Mouse (Mus musculus) thymus, postnatal 0 days (tissue): ENCODE results near the gene Naa20. TPM values are rescaled to one million over a fixed set of nuclear protein-coding genes. Genes with fewer than 3 reads are reported as not detected.
A peak's percentile ranks its signal among the peaks of the same experiment; 100 is the strongest.

Experiments
- DNase-seq: peaks from one replicate; pipeline ENCODE4 v3.0.0-alpha.2; 2015; ENCODE audit warnings: low spot score
- polyA plus RNA-seq: library from polyadenylated mRNA; unstranded; fragments of >200 nt; fragmentation: Nextera tagmentation; extraction: Ambion mirVana; gene quantifications from 2 replicates; pipeline ENCODE4 v1.2.1, GENCODE M21; 2015

Gene Naa20
- 158 and 162 TPM in 2 replicates for polyA plus RNA-seq

DNA sequence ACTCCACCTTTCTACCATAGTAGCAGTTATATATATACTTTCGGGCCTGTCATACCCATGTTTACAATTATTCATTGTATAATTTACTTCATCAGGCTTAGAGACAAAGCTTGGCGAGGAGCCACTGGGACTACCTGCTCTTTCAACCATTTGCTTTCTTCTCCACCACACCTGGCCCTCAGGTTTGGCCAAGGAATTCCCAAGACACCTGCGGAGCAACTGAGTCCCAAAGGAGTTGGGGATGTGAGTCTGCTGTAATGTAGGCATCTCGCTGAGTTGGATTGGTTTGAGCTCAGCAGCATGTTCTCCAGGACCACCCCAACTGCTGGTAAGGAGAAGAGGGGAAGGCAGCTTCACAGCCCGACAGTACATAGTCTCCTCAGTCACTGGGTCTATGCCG is at the start of gene Naa20:
Gene Naa20, plus strand, starts transcription at position 239 of the 400 bp plus-strand sequence.
- no peak for DNase-seq

GRCm38 (mm10) chr2:145855831-145856230 is 46.1 kb upstream of the Naa20 start:
- DNase-seq, result no peak

DNA sequence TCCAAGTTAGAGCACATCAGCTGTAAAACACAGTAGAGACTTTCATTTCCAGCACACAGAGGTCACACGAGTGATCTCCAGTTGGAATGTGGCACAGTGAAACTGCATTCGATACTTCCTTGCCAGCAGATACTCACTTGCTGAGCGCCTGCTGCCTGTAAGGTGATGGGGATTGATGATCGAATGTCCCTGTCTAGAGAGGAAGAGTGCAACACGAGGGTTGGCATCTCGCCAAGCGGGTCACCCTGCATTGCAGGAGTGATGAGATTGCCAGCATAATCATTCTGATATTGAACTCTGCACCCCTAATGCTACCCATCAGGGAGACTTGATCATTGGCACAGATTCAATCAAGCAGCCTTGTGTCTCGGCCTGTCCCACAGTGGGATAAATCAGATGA is 44.0 kb upstream of the Naa20 start:
- no peak for DNase-seq

DNA sequence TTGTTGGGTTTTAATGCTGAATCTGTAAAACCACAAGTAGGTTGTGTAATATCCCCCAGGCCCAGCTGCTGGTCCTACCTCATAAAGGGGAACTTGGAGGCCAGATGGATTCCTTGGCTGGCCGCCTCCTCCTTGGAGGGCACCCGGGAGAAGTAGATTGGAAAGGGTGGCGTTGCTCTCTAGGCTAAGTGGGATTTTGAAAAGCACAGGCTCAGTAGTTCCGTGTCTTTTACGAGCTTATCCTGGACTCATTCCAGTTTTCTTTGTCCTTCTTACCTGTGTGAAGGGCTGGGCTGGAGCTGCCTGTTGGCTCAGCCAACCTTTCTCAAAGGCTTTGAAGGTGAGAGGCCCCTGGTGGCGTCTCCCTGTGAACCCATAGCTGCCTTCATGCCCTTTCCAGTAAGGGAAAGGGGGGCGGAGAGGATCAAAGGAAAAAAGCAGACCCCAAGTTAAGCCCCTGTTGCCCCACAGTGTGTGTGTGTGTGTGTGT is 42.4 kb upstream of the Naa20 start:
- DNase-seq, result no peak

GRCm38 (mm10) chr2:145859932-145860801 is 41.7 kb upstream of the Naa20 start:
- peak; percentile 16 for DNase-seq

GRCm38 (mm10) chr2:145861193-145862123 is 40.4 kb upstream of the Naa20 start:
- no peak for DNase-seq

DNA sequence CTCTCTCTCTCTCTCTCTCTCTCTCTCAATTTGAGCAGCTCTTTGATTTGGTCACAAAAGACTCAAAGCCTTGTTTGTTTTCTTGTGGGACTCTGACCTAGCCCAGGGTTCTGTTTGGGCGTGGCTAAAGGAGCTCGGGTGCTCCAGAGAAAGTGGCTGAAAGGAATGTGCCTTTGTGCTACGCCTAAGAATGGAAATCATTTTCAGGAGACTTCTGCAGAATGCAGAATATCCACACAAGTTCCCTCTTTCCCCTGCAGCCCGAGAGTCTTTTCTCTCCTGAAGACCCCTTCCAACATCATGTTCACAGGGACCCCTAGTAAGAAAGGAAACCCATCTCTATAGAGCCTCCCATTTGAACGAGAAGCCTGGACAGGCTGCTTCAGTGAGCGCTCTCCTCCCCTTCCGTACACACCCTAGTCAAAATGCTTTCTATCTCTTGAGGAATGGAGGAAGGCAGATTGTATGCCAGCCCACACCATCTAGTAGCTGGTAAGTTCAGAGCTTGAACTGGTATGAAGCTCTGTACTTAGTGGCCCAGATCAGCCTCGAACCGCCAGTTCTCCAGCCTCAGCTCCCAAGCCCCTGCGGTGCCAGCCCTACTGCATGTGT is 39.6 kb upstream of the Naa20 start:
- no peak for DNase-seq

- no peak for DNase-seq
Observed at GRCm38 (mm10) chr2:145865344-145865743, 36.6 kb upstream of the Naa20 start.

DNA sequence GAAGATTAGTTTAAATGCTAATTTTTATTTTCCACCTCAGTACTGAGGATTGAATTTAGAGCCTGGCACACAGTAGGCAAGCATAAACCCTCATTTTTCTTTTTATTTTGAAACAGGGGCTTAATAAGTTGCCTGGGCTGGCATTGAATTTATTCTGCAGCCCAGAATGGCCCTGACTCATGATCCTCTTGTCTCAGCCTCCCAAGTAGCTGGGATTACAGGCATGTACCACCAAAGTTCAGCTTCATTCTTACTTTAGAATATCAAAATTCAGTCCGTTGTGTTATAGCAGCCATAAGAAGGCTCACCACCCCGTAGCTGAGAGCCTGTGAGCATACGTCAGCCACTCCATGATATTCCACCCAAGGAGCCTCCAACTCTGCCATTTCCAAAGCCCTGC is 35.7 kb upstream of the Naa20 start:
- DNase-seq, result no peak

DNA sequence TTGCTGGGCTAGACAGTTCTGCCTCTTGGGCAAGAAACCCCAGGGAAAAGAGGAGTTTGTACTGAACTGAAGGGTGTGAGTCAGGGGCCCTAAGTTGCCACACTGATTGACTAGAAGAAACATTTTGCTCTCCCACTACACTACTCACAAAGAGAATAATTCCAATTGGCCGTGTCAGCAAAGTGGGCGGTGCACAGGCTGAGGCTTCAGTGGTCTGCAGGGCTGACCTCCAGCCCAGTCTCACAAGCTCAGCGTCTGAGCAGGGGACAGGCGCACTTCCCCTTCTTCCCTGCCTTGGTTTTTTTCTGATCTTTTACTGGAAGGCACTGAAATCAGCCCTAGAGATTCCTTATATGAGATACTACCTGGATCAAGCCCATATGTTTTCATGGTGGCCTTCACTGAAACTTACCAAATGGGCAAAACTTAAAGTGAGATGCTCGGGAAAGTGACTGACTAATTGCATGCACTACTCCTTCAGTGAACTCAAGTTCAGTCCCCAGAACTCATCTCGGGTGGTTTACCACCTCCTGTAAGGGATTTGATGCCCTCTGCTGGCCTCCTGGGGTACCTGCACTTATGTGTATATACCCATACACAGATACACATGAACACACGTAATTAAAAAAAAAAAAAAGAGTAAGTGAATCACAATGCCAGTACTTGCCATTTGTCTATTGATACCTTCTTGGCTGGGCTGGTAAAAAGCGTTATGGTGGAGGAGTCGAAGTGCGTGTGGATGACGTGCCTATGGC is 35.0 kb upstream of the Naa20 start:
- DNase-seq, result no peak

- DNase-seq, result no peak
Observed at GRCm38 (mm10) chr2:145871308-145871707, 30.6 kb upstream of the Naa20 start.

DNA sequence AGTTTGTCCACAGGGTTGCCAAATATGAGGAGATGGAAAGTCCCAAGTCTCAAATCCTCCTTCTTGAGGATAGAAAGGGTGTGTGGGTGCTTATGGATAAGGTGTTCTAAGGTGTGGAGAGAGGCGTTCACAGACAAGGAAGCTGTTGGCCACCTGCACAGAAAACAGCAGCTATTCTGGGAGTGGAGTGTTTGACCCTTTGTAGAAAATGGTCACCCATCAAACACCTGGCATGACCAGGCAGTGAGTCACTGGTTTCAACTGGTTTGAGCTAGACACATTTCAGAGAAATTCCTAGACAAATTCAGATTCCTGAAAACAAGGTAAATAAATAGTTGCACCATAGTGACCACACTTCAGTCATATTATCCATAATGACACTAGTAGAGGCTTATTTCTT is 29.8 kb upstream of the Naa20 start:
- DNase-seq, result no peak

DNA sequence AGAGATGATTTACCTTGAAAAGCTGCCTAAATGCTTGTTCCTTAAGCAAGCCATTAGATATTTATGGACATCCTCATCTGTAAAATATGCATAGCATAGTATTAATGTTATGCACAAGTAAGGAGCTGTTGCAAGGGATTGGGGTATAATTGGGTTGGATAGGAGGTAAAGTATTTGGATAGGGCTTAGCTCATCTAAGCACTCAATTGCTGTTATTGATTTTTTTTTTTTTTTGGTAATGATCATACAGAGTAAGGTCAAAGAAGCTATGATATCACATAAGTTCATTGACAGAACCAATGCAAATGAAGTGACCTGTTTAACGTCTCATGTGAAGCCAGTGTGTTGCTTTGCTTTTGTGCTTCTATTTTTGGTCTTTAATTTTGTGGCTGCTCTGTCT is 27.9 kb upstream of the Naa20 start:
- no peak for DNase-seq

GRCm38 (mm10) chr2:145874879-145875482 is 26.9 kb upstream of the Naa20 start:
- no peak for DNase-seq

- DNase-seq, result no peak
Observed at GRCm38 (mm10) chr2:145877191-145877590, 24.7 kb upstream of the Naa20 start.

GRCm38 (mm10) chr2:145880887-145881747 is 20.8 kb upstream of the Naa20 start:
- no peak for DNase-seq

DNA sequence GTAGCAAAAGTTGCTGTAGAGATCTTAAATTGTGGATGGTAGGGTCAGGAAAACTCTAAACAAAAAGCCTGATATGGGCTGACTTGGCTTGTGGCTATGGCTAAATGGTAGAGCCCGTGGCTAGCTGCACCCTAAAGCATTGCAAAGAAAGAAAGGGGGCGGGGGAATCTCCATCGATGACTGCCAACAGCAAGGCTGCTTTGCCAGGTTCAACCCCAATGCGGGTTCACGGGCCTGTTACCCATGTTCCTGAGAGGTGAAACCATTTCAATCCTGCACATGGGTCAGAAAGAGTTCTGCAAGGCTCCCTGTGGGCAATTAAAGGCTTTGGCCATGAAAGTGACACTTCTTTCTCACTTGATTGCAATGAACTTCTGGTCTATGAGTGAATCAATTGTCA is 20.0 kb upstream of the Naa20 start:
- DNase-seq, result no peak

GRCm38 (mm10) chr2:145882398-145882797 is 19.5 kb upstream of the Naa20 start:
- DNase-seq, result no peak
